Mouse (Mus musculus) c-Kit-positive CD71-negative TER-119-negative erythroid progenitor cells, embryonic 14.5 days (primary cell): Measurements from ENCODE around the gene Slc16a6.
A peak's percentile ranks its signal among the peaks of the same experiment; 100 is the strongest.

ENCODE experiments used
- DNase-seq: peaks from one replicate; pipeline ENCODE4 v3.0.0-alpha.2; 2013; ENCODE audit warnings: low read depth

Gene Slc16a6

GRCm38 (mm10) chr11:109445438-109446035, 27.9 kb downstream of the Slc16a6 start:
- no peak for DNase-seq

- no peak for DNase-seq
Measured at GRCm38 (mm10) chr11:109444600-109444999, 28.8 kb downstream of the Slc16a6 start.

DNA sequence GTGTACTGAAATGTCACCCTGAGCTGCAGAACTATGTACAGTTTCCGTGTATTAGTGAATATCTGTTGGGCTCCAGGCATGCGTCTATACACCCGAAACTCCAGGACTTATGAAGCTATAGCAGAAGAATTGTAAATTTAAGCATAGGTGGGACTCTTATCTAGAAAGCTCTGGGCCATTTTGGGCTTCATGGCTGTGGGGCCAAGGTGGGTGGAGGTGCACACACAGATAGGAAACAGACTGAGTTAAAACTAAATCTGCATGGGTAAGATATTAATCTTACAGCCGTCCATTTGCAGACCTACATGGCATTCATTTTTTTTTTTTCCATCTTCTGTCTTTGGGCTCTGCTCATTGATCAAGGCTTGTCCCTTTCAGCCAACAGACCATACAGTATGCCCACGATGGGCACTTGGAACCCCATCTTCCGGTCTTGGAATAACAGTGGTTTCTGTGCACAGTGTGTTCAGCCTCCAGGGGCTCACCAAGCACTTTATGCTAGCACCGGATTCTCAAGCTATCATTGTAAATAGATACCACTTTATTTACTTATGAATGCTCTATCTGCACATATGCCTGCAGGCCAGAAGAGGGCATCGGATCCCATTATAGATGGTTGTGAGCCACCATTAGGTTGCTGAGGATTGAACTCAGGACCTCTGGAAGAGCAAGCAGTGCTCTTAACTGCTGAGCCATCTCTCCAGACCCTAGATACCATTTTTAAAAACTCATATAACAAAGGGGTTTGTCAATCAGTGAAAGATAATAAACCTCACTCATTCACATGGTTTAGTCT, 29.7 kb downstream of the Slc16a6 start:
- no peak for DNase-seq

DNA sequence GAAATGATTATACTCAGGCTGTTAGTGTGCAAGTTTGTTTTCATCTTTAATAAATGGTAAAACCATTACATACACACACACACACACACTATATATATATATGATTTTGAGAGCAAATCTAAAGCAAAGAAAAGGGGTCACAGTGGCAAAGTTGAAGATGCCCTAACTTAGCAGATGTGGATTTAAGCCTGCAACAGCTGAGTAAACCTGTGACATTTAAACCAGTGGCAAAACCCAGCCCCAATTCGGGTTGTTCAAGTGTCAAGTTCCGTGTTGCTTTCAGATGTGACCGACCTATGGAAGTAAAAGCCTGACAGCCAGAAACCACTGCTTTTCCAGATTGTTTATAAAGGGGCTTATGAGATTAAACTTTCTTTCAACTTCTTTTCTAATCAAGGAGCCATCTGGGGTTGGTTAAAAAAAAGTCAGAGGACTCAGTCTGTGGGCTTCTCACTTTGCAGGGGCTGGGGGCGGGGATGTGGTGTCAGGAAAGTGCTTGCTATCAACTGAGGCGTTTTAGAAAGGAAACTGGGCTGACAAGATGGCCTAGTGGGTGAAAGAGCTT, 31.1 kb downstream of the Slc16a6 start:
- no peak for DNase-seq

- DNase-seq: peak; percentile 60
Measured at GRCm38 (mm10) chr11:109441119-109441518, 32.3 kb downstream of the Slc16a6 start.

DNA sequence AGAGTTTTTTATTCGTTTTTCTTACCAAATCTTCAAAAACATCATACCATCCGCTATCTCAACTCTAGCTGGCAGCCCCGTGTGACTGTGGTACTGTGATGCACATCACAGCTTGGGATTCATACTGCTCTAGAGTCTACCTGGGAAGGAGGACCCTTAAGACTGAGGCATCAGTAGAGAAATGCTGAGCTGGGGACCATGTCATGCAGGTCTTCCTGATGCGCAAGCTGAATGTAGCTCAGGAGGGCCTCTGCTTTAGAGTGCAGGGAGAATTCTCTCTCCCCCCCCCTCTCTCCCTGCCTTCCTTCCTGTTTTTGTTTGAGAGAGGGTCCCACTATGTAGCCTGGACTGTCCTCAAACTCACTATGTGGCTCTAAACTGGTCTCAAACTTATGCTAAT, 32.8 kb downstream of the Slc16a6 start:
- DNase-seq: no peak

- DNase-seq: peak; percentile 47
Measured at GRCm38 (mm10) chr11:109439829-109440340, 33.5 kb downstream of the Slc16a6 start.

DNA sequence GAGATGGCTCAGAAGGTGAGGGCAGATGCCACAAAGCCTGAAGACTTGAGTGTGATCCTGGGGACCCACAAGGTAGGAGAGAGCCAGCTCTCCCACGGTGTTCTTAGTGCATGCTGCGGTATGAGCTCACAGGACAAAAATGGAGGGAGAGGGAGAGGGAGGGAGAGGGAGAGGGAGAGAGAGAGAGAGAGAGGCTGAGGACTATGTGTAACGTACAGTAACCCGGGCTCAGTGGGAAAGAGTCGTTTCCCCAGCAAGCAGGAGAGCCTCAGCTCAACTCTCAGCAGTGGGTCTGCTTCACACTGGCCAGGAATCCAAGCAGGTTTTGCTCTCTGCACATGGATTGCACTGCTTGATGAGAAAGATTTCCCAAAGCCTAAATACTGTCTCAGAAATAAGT, 34.2 kb downstream of the Slc16a6 start:
- DNase-seq: no peak

GRCm38 (mm10) chr11:109436889-109437288, 36.5 kb downstream of the Slc16a6 start:
- no peak for DNase-seq

- DNase-seq: no peak
Measured at GRCm38 (mm10) chr11:109434233-109434798, 39.1 kb downstream of the Slc16a6 start.

DNA sequence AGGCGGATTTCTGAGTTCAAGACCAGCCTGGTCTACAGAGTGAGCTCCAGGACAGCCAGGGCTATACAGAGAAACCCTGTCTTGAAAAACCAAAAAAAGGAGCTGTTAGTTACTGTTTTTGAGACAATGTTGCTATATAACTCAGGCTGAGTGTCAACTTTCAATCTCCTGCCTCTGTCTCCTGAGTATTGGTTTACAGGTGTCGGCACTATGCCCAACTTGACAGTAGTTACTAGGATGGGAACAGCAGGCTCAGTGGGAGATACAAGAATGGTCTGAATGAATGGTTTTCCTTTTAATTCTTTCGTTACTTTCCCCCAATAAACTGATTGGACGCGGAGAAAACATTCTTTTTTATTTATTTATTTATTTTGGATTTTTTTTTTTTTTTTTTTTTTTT, 46.0 kb downstream of the Slc16a6 start:
- no peak for DNase-seq

DNA sequence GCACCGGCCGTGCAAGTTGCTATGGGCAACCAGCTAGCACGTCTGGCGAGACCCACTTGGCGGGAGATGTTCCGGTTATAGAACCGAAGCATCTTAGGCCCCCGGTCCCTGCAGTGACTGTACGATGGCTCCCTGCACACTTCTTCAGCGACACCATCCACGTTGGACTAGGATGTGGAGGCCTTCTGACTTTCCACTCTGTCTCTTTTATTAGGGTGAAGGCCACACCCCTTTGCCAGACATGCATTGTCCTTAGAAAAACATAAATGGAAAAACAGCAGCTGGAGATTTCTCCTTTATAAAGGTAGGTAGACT, 47.2 kb downstream of the Slc16a6 start:
- no peak for DNase-seq

GRCm38 (mm10) chr11:109425392-109426271, 47.8 kb downstream of the Slc16a6 start, which contains the start of gene Amz2:
Gene Amz2, plus strand, starts transcription at chr11:109425946.
- peak; percentile 99 for DNase-seq

DNA sequence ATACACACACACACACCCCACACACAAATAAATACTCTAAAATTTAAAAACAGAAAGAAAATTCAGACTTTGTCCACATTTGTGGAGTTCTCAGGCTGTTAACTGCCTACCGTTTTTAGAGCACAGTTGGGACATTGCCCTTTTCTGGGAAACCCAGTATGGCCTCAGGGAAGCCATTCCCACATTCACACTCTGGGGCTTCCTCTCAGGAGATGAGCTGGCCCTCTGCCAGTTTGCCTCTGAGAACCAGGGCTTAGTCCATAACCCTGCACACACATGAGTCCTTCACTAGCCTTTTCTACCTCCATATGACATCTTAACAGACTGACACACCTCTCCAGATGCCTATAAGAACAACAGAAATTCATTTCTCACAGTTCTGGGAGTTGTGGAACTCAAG, 50.1 kb downstream of the Slc16a6 start:
- no peak for DNase-seq

- DNase-seq: no peak
Measured at GRCm38 (mm10) chr11:109422263-109422662, 51.1 kb downstream of the Slc16a6 start.

DNA sequence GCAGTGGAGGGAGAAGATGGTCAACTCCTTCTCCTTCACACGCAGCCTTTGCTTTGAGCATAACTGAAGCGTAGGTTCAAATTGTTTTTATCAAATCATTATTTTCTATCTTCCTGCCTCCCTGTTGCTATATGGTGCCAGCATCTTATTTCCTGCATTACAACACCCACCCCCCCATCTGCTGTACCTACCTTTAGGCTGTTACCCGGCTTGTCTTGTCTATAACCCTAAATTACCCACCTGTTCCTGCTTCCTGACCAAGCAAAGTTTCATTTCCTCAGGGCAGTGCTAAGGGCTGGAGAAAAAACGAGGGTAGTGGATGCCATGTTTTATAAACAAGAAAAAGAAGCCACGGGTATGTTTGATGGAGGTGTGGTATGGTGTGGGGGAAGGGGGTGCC, 52.2 kb downstream of the Slc16a6 start:
- DNase-seq: no peak

DNA sequence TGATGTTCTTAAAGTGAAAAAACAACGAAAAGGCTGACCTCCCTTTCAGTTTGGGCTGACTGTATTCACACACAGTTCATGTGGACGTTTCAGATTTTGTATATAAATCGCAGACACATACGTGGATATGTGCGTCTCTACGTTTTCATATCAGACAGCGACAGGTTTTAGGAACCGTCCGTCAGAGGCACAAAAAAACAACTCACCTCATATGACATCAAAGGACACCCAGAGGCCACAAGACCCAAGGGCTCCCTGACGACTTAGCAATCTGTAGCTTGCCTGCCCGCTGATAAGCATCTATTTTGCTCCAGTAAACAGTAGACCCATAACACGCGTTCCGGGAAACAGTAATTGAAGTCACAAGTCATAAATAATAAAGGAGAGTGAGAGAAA, 52.8 kb downstream of the Slc16a6 start:
- no peak for DNase-seq

GRCm38 (mm10) chr11:109419961-109420566, 53.3 kb downstream of the Slc16a6 start:
- no peak for DNase-seq

- no peak for DNase-seq
Measured at GRCm38 (mm10) chr11:109419461-109419860, 53.9 kb downstream of the Slc16a6 start.

DNA sequence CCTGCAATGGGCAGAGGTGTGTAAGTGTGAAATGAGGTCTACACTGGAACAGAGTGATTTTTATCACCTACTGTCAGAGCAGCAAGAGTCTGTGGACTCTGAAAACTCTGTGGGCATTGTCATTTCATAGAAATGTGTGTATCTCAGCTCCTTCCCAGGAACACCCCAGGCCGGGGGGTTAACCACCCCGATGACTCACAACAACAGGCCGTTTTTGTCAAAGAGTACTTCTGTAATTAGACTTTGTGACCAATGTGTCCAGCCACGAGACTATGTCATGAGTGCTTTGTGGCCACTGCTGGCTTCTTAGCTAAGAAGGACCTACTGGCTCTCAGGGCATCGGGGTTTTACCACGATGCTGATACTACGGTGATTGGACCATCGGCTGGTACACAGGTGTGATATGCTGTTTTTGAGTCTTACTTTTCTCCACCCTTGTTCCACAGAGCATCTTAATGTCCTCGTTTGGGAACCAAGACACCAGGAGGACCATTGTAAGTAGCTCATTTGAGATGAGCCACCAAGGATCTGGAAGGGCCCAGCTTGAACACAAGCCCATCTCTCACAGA, 55.8 kb downstream of the Slc16a6 start:
- DNase-seq: no peak
